Mouse (Mus musculus): ENCODE results near the gene Krt71. TPM values are rescaled to one million over a fixed set of nuclear protein-coding genes. Genes with fewer than 3 reads are reported as not detected.
"Not testable (repeated sequence)": the region's sequence is repeated elsewhere in the genome, so short reads cannot be mapped to it uniquely, and the experiment has no call there.

Krt71 gene
- total and polyA plus RNA-seq, 2 experiments from 2014 or later, result 0.43 TPM; not detected in 1

GRCm38 (mm10) chr15:101707454-101707853 is 35.5 kb downstream of the Krt71 start:
- no peak for TF ChIP-seq CTCF (IDR thresholded peaks at IDR 0.05; ENCODE audit: low read depth)
- Histone ChIP-seq H3K4me3 (ENCODE audit: low read depth, low read length) (no peak overlapping the region), H3K4me2 (ENCODE audit: low read depth) (no peak overlapping the region), H3K4me1 (ENCODE audit: insufficient read depth) (no peaks in the 10 kb centered on the region), H3K36me3 (ENCODE audit: insufficient read depth) (no peaks in the 10 kb centered on the region), H3K27ac (ENCODE audit: low read depth, low read length) (no peak overlapping the region), H3K9ac (no peak overlapping the region), H3K9me3 (ENCODE audit: low read length) (no peaks in the 10 kb centered on the region), H3K27me3 (ENCODE audit: insufficient read depth, low read length) (no peaks in the 10 kb centered on the region)
- DNase-seq, result no peak
- WGBS, result 91% methylated on average over 9 of the region's 9 CpGs
- ATAC-seq, result no peak

DNA sequence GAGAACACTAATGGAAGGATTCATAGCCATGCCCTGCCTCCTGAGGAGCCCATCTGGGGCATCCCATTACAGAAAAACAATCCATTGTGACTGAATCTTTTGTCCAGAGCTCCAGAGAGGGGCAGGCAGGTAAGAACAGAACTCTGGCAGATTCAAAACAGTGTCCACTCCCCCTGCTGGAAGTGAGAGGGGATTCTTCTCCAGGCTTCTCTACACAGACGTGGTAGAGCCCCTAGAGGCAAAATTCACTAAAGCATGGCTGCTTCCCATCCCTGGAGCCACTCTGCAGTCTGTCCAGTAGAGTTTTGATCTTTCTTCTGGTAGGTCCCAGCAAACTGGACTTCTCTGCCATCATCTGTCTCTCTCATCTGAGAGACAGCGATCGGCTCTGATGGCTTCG is 38.8 kb downstream of the Krt71 start:
- peak; percentile 48 for TF ChIP-seq CTCF (IDR thresholded peaks at IDR 0.05; ENCODE audit: low read depth)
- DNase-seq (no peak), ATAC-seq (no peak)
- Histone ChIP-seq H3K27me3 (ENCODE audit: insufficient read depth, low read length) (no peaks in the 10 kb centered on the region), H3K4me3 (ENCODE audit: low read depth, low read length) (no peak overlapping the region), H3K4me1 (ENCODE audit: insufficient read depth) (no peaks in the 10 kb centered on the region), H3K4me2 (ENCODE audit: low read depth) (no peak overlapping the region), H3K9ac (no peak overlapping the region), H3K9me3 (ENCODE audit: low read length) (no peaks in the 10 kb centered on the region), H3K27ac (ENCODE audit: low read depth, low read length) (no peak overlapping the region), H3K36me3 (ENCODE audit: insufficient read depth) (no peaks in the 10 kb centered on the region)
- WGBS, result 73% methylated on average over 4 of the region's 4 CpGs

- Histone ChIP-seq H3K4me2 (ENCODE audit: low read depth) (no peak overlapping the region), H3K9me3 (ENCODE audit: low read length) (no peaks in the 10 kb centered on the region), H3K9ac (no peak overlapping the region), H3K4me3 (ENCODE audit: low read depth, low read length) (no peak overlapping the region), H3K27ac (ENCODE audit: low read depth, low read length) (no peak overlapping the region), H3K4me1 (ENCODE audit: insufficient read depth) (no peaks in the 10 kb centered on the region), H3K27me3 (ENCODE audit: insufficient read depth, low read length) (no peaks in the 10 kb centered on the region), H3K36me3 (ENCODE audit: insufficient read depth) (no peaks in the 10 kb centered on the region)
- 13% methylated on average over 2 of the region's 2 CpGs for WGBS
- DNase-seq (no peak), ATAC-seq (no peak)
- no peak for TF ChIP-seq CTCF (IDR thresholded peaks at IDR 0.05; ENCODE audit: low read depth)
Measured at GRCm38 (mm10) chr15:101702380-101702779, 40.5 kb downstream of the Krt71 start.

DNA sequence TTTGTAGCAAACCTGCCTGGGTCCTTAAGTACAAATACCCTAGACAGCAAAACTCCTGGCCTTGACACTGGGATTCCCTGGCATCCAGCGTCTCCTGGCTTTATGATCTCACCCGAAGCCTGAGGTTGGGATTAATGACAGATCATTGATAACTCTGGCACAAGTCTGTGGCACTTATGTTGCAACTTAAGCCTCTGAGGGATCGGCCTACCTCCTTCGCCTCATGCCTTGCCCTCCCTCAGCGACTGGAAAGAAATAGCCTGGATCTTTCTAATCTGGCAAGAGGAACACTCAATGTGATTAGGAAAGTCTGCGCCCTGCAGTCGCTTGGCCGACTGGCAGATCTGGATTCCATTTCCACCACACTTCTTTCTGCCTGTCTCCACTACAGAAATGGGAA is 43.0 kb downstream of the Krt71 start:
- TF ChIP-seq CTCF (IDR thresholded peaks at IDR 0.05; ENCODE audit: low read depth), result no peak
- H3K9me3 ChIP-seq (ENCODE audit: low read length), result no peaks in the 10 kb centered on the region
- no peak overlapping the region for H3K4me3 ChIP-seq (ENCODE audit: low read depth, low read length)
- H3K27me3 ChIP-seq (ENCODE audit: insufficient read depth, low read length), result no peaks in the 10 kb centered on the region
- no peak overlapping the region for H3K4me2 ChIP-seq (ENCODE audit: low read depth)
- H3K36me3 ChIP-seq (ENCODE audit: insufficient read depth), result no peaks in the 10 kb centered on the region
- 68% methylated on average over 8 of the region's 8 CpGs for WGBS
- no peak overlapping the region for H3K27ac ChIP-seq (ENCODE audit: low read depth, low read length)
- DNase-seq (no peak), ATAC-seq (no peak)
- no peaks in the 10 kb centered on the region for H3K4me1 ChIP-seq (ENCODE audit: insufficient read depth)
- H3K9ac ChIP-seq, result no peak overlapping the region

- no peak overlapping the region for H3K27ac ChIP-seq (ENCODE audit: low read depth, low read length)
- no peak overlapping the region for H3K9ac ChIP-seq
- TF ChIP-seq CTCF (IDR thresholded peaks at IDR 0.05; ENCODE audit: low read depth), result no peak
- H3K4me1 ChIP-seq (ENCODE audit: insufficient read depth), result no peaks in the 10 kb centered on the region
- H3K9me3 ChIP-seq (ENCODE audit: low read length), result no peaks in the 10 kb centered on the region
- 53% methylated on average over 3 of the region's 3 CpGs for WGBS
- no peaks in the 10 kb centered on the region for H3K36me3 ChIP-seq (ENCODE audit: insufficient read depth)
- no peak overlapping the region for H3K4me3 ChIP-seq (ENCODE audit: low read depth, low read length)
- DNase-seq (no peak), ATAC-seq (no peak)
- no peaks in the 10 kb centered on the region for H3K27me3 ChIP-seq (ENCODE audit: insufficient read depth, low read length)
- no peak overlapping the region for H3K4me2 ChIP-seq (ENCODE audit: low read depth)
Measured at GRCm38 (mm10) chr15:101699192-101699591, 43.7 kb downstream of the Krt71 start.

GRCm38 (mm10) chr15:101697326-101698188 is 45.4 kb downstream of the Krt71 start:
- Histone ChIP-seq H3K9me3 (ENCODE audit: low read length) (no peaks in the 10 kb centered on the region), H3K4me2 (ENCODE audit: low read depth) (no peak overlapping the region), H3K4me3 (ENCODE audit: low read depth, low read length) (no peak overlapping the region), H3K27ac (ENCODE audit: low read depth, low read length) (no peak overlapping the region), H3K4me1 (ENCODE audit: insufficient read depth) (no peaks in the 10 kb centered on the region), H3K27me3 (ENCODE audit: insufficient read depth, low read length) (no peaks in the 10 kb centered on the region), H3K9ac (no peak overlapping the region), H3K36me3 (ENCODE audit: insufficient read depth) (no peaks in the 10 kb centered on the region)
- ATAC-seq, result no peak; the same call in 1 of the 2 replicates
- no peak for DNase-seq
- TF ChIP-seq CTCF (IDR thresholded peaks at IDR 0.05; ENCODE audit: low read depth), result 0 out of 2 replicates have a peak, but pooled peaks have one; percentile 8
- 69% methylated on average over 8 of the region's 8 CpGs for WGBS

GRCm38 (mm10) chr15:101694207-101694606 is 48.7 kb downstream of the Krt71 start, which contains the start of gene Krt6a:
Gene Krt6a, minus strand, starts transcription at chr15:101694307.
- H3K4me1 ChIP-seq (ENCODE audit: insufficient read depth), result no peaks in the 10 kb centered on the region
- 87% methylated on average over 5 of the region's 5 CpGs for WGBS
- no peaks in the 10 kb centered on the region for H3K9me3 ChIP-seq (ENCODE audit: low read length)
- no peak within 1 kb of the TSS for H3K4me2 ChIP-seq (ENCODE audit: low read depth)
- no peak for DNase-seq
- no peak within 1 kb of the TSS for H3K4me3 ChIP-seq (ENCODE audit: low read depth, low read length)
- TF ChIP-seq CTCF (IDR thresholded peaks at IDR 0.05; ENCODE audit: low read depth), result no peak
- no peak within 1 kb of the TSS for H3K9ac ChIP-seq
- no peak for ATAC-seq
- H3K27ac ChIP-seq (ENCODE audit: low read depth, low read length), result no peak within 1 kb of the TSS
- no peaks in the 10 kb centered on the region for H3K27me3 ChIP-seq (ENCODE audit: insufficient read depth, low read length)
- no peaks in the 10 kb centered on the region for H3K36me3 ChIP-seq (ENCODE audit: insufficient read depth)

DNA sequence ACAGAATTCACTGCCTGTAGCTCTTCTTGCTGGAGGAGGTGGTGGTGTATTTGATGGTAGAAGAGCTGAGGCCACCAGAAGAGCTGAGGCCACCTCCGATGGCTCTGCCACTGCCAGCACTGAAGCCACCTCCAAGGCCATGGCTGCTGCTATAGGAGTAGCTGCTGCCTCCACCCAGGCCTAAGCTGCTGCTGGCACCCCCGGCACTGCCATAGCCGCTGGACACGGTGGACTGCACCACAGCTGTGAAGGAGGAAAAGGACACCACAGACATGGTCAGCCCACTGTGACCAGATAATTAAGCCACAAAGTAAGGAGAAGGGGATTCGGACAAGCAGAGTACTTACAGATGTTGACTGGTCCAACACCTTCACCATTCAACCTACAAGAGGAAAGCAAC is 52.4 kb downstream of the Krt71 start:
- H3K4me2 ChIP-seq (ENCODE audit: low read depth); H3K9ac ChIP-seq; H3K27ac ChIP-seq (ENCODE audit: low read depth, low read length); H3K4me3 ChIP-seq (ENCODE audit: low read depth, low read length); DNase-seq; ATAC-seq; H3K36me3 ChIP-seq (ENCODE audit: insufficient read depth); H3K27me3 ChIP-seq (ENCODE audit: insufficient read depth, low read length); H3K9me3 ChIP-seq (ENCODE audit: low read length); H3K4me1 ChIP-seq (ENCODE audit: insufficient read depth): not testable (repeated sequence)
- WGBS, result 98% methylated on average over 5 of the region's 5 CpGs
